10 mouse cellular contexts compared by ENCODE assay signal in the genomic region with DNA sequence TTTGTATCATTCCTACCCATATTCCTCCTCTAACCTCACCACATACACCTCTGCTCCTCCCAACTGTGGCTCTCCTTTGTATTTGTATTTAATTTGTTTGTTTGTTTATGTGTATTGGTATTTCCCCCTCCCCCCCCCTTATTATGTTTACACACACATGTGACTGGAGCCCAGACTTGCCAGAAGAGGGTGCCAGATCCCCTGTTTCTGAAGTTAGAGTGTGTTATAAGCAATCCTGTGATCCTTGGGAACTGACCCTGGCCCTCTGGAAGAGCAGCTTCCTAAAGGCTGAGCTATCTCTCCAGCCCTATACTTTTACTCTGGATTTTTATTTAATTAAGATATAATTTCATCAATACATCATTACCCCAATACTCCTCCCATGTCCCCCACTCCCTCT. TPM values are rescaled to one million over a fixed set of nuclear protein-coding genes. Genes with fewer than 3 reads are reported as not detected.
DNase-seq lines count a peak whose midpoint lies in the region; ATAC-seq and TF ChIP-seq lines count a peak whose summit lies in the region.
"Had no signal": no experiment of that assay in that cellular context is flagged by ENCODE, and none has a peak within 500 bp of the region (broad histone marks: within the 10 kb centered on the region; RNA-seq: fewer than 3 reads in every experiment).

No protein-coding gene starts in this region.

- no peak overlapping the region for H3K4me2 ChIP-seq in hindbrain, embryonic 13.5 days

- no peaks in the 10 kb centered on the region for H3K27me3 ChIP-seq in hindbrain, embryonic 13.5 days

- H3K4me1 ChIP-seq in hindbrain, embryonic 13.5 days (replicated peaks), result no peaks in the 10 kb centered on the region

- no peaks in the 10 kb centered on the region for H3K9me3 ChIP-seq in hindbrain, embryonic 13.5 days

- no peak for ATAC-seq in hindbrain, embryonic 13.5 days (ENCODE audit: low FRiP score)
- ATAC-seq: hindbrain, embryonic 16.5 days had no signal

- no peak overlapping the region for H3K27ac ChIP-seq in layer of hippocampus, adult 2 months
- no peak overlapping the region for H3K27ac ChIP-seq in hindbrain, embryonic 13.5 days

- H3K36me3 ChIP-seq in hindbrain, embryonic 13.5 days, result no peaks in the 10 kb centered on the region

- DNase-seq in cerebellum, postnatal 14 days, result peak; percentile 13 to 43
- DNase-seq in cerebellum, adult 9-11 months, result no peak
- DNase-seq in layer of hippocampus, adult 2 months (ENCODE audit: low spot score in 2 of 2), result no peak
- DNase-seq in layer of hippocampus, postnatal 36 days, result no peak
- DNase-seq in A20 (ENCODE audit: low read depth, low spot score), result peak; percentile 11
- DNase-seq in adrenal gland, postnatal 36 days, result peak; percentile 42 to 48
- DNase-seq in yolk sac, embryonic 10.5 days (ENCODE audit: low spot score), result no peak
- DNase-seq: gastrocnemius, postnatal 25 days had no signal

- H3K9ac ChIP-seq in hindbrain, embryonic 13.5 days, result no peak overlapping the region

- TF ChIP-seq CTCF in layer of hippocampus, adult 2 months (conservative IDR thresholded peaks at IDR 0.05), result peak; percentile 59

- H3K4me3 ChIP-seq in layer of hippocampus, adult 2 months, result no peak overlapping the region
- no peak overlapping the region for H3K4me3 ChIP-seq in hindbrain, embryonic 13.5 days

RNA-seq across cellular contexts. Expression of a gene that starts 32.0 kb away (rescaled TPM):
- 10 to 100 TPM; 33.9 to 37.4 TPM for total RNA-seq in layer of hippocampus, adult 2 months (2021)
- total RNA-seq in layer of hippocampus, postnatal 36 days (2021), result 10 to 100 TPM; 29.2 to 29.7 TPM
- total RNA-seq in adrenal gland, postnatal 36 days (2021), result 10 to 100 TPM; 48.3 to 60.2 TPM
- polyA plus RNA-seq in hindbrain, embryonic 13.5 days (2015; fragmentation: Nextera tagmentation; extraction: Ambion mirVana), result 39.4 and 42.6 TPM in 2 replicates

RNA-seq across cellular contexts. Expression of a gene that starts 32.0 kb away (rescaled TPM):
- total RNA-seq in layer of hippocampus, adult 2 months (2021), result 10 to 100 TPM; 26.7 to 27.2 TPM
- 10 to 100 TPM; 23.1 to 23.4 TPM for total RNA-seq in layer of hippocampus, postnatal 36 days (2021)
- 10 to 100 TPM; 18.0 to 18.9 TPM for total RNA-seq in adrenal gland, postnatal 36 days (2021)
- 27.2 and 30.0 TPM in 2 replicates for polyA plus RNA-seq in hindbrain, embryonic 13.5 days (2015; fragmentation: Nextera tagmentation; extraction: Ambion mirVana)

Comparison
In these comparisons a context has a peak if more than half of its experiments do, and no peak if none do; other contexts are left out.
1. DNase-seq: peak in cerebellum, postnatal 14 days (2 of 2), A20 (single experiment) and adrenal gland, postnatal 36 days (2 of 2); none in cerebellum, adult 9-11 months (single experiment), layer of hippocampus, adult 2 months (0 of 2), layer of hippocampus, postnatal 36 days (0 of 2) and yolk sac, embryonic 10.5 days (single experiment).